Mouse (Mus musculus) testis, adult 2 months (tissue): ENCODE results near the gene Heatr4. TPM values are rescaled to one million over a fixed set of nuclear protein-coding genes. Genes with fewer than 3 reads are reported as not detected.
A peak's percentile ranks its signal among the peaks of the same experiment; 100 is the strongest.
"Not testable (repeated sequence)": the region's sequence is repeated elsewhere in the genome, so short reads cannot be mapped to it uniquely, and the experiment has no call there.

Experiments used
- H3K27ac ChIP-seq: fragments of 200-500 bp; 2 replicates; pipeline ENCODE4 v1.5.1; 2012; ENCODE audit warnings: low read depth, low read length; ENCODE audit not compliant: control insufficient read depth, insufficient read depth
- H3K27me3 ChIP-seq: fragments of 200-500 bp; 2 replicates; pipeline ENCODE4 v1.6.1; 2012; ENCODE audit warnings: mild to moderate bottlenecking, low read length, moderate library complexity; ENCODE audit not compliant: control insufficient read depth, insufficient read depth
- H3K36me3 ChIP-seq: fragments of 200-500 bp; 2 replicates; pipeline ENCODE4 v1.6.1; 2012; ENCODE audit warnings: mild to moderate bottlenecking, low read length; ENCODE audit not compliant: control insufficient read depth, insufficient read depth
- H3K4me1 ChIP-seq: fragments of 200-500 bp; 2 replicates; pipeline ENCODE4 v1.6.1; 2012; ENCODE audit warnings: low read length; ENCODE audit not compliant: control insufficient read depth, insufficient read depth
- H3K4me3 ChIP-seq: fragments of 200-500 bp; 2 replicates; pipeline ENCODE4 v1.5.1; 2012; ENCODE audit warnings: low read depth, mild to moderate bottlenecking, low read length, moderate library complexity, mixed read lengths; ENCODE audit not compliant: control insufficient read depth
- CTCF ChIP-seq: fragments of 200-500 bp; IDR thresholded peaks from 2 replicates; pipeline ENCODE4 v1.5.1; 2012; ENCODE audit warnings: low read depth, mild to moderate bottlenecking, inconsistent platforms, low read length, moderate library complexity; ENCODE audit not compliant: control insufficient read depth, insufficient read depth, insufficient replicate concordance
- POLR2A ChIP-seq: fragments of 200-500 bp; IDR thresholded peaks from 2 replicates; pipeline ENCODE4 v1.6.1; 2012; ENCODE audit warnings: low read depth, mild to moderate bottlenecking, inconsistent platforms, low read length, moderate library complexity; ENCODE audit not compliant: control insufficient read depth
- polyA plus RNA-seq: library from polyadenylated mRNA; depleted of rRNA; stranded (reverse); fragments of >200 nt; gene quantifications from 2 replicates; pipeline ENCODE4 v1.2.3, GENCODE M21; 2012

Heatr4 gene
- polyA plus RNA-seq, 1 experiment = 33.7 TPM

DNA sequence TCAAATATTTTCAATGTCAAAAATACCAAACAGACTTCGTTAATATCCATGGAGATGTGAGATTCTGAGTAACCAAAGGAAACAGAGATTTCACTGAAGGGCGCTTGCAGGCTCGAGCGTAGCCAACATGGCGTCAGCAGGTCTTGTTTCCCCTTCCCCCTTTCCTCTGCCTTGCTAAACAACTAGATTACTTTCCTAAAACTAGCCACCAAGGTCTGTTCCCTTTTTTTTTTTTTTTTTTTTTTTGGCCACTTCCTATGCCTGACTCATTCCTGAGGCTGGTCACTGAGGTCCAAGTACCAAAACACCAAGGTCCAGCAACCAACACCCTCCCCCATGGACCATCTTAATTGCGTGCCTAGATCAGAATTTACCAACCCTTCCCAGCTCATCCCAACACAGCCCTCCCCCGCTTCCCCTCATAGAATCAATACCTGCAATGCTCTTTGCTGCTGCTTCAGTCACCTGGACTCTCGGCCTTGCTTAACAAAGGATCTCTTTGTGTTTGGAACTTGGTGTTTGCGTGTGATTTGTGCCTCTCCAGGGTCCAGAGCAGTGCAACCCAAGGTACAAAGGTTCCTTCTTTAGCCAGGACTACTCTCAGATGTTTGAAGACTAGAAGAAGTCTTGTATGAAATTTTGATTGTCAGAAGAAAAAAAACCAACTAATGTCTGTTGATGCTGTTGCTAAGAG lies 38.5 kb upstream of the Heatr4 start:
- Histone ChIP-seq H3K4me1 (peaks cover 7% of the 10 kb centered on the region), H3K4me3 (no peak overlapping the region), H3K27ac (no peak overlapping the region), H3K36me3 (no peaks in the 10 kb centered on the region), H3K27me3 (no peaks in the 10 kb centered on the region)
- TF ChIP-seq POLR2A (no peak), CTCF (no peak)

DNA sequence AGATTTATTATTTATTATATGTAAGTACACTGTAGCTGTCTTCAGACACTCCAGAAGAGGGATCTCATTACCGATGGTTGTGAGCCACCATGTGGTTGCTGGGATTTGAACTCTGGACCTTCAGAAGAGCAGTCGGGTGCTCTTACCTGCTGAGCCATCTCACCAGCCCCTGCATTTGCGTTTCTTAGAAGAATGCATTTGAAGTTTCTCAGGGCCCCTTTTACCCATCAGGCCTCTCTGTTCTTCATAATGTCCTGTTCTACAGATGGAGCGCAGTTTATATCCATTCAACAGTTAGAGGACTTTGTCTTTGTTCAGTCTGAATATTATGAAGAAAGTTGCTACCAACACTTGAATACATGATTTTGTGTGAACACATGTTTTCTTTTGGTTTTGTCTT lies 37.6 kb upstream of the Heatr4 start:
- H3K4me3 ChIP-seq, H3K27ac ChIP-seq, H3K27me3 ChIP-seq, H3K4me1 ChIP-seq, H3K36me3 ChIP-seq: not testable (repeated sequence)

DNA sequence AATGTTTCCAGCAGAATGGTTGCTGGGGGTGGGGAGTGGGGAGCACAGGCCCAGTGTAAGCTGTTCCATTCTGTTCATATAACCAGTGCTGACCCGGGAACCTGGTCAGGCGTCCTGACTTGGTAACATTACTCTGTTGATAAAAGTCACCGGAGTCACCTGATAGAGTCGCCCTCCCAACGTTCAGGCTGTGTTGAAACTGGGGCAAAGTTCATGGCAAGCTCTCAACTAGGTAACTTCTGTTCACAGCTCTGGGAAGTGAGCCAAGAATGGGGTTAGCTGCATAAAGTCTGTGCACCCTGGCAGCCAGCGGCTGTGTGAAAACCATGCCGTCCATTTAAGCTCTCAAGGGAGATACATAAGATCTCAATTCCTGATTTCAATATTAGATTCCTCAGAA lies 35.9 kb upstream of the Heatr4 start:
- H3K36me3 ChIP-seq, H3K4me1 ChIP-seq, H3K4me3 ChIP-seq, H3K27me3 ChIP-seq, H3K27ac ChIP-seq: not testable (repeated sequence)

DNA sequence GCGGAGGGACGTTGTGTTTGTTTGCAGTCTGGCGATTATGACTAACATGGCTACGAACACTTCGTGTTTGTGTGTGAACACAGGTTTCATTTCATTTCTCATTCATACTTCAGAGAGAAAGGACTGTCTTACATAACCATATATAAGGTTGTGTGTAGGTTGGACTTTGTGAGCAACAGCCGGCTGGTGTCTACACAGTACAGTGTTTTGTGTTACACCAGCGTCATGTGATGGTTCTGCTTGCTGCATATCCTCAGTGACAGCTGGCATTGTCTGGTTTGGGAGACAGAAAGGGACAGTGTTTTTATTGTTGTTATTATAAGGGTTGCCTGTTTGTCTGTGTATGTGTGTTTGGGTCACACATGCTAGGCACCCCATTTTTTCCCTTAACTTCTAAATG lies 29.0 kb upstream of the Heatr4 start:
- TF ChIP-seq CTCF (no peak), POLR2A (no peak)
- peaks cover 2% of the 10 kb centered on the region for H3K4me1 ChIP-seq
- H3K27me3 ChIP-seq = no peaks in the 10 kb centered on the region

DNA sequence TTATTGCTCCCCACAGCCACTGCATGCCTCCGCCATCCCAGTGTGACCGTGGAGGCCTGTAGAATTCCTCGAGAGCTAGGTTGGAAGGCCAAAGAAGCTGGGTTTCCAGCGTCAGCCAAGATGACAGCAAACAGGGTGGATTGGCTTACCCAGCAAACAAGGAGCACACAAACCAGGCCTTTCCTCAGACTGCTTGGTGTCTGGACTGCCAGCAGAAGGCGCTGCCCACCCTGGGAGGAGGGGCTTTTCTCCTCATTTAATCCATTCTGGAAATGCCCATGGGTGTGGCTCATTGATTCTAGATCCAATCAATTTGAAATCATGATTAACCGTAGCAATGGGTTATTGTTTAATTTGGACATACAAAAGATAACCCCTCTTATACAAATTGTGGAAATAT lies 28.5 kb upstream of the Heatr4 start:
- H3K27ac ChIP-seq = no peak overlapping the region
- no peaks in the 10 kb centered on the region for H3K27me3 ChIP-seq
- H3K4me3 ChIP-seq = no peak overlapping the region
- no peaks in the 10 kb centered on the region for H3K36me3 ChIP-seq
- H3K4me1 ChIP-seq = peaks cover 2% of the 10 kb centered on the region
- no peak for TF ChIP-seq POLR2A
- no peak for TF ChIP-seq CTCF

More for the DNA sequence above, 29.0 kb upstream of the Heatr4 start:
- Histone ChIP-seq H3K36me3 (no peaks in the 10 kb centered on the region), H3K27ac (no peak overlapping the region), H3K4me3 (no peak overlapping the region)

DNA sequence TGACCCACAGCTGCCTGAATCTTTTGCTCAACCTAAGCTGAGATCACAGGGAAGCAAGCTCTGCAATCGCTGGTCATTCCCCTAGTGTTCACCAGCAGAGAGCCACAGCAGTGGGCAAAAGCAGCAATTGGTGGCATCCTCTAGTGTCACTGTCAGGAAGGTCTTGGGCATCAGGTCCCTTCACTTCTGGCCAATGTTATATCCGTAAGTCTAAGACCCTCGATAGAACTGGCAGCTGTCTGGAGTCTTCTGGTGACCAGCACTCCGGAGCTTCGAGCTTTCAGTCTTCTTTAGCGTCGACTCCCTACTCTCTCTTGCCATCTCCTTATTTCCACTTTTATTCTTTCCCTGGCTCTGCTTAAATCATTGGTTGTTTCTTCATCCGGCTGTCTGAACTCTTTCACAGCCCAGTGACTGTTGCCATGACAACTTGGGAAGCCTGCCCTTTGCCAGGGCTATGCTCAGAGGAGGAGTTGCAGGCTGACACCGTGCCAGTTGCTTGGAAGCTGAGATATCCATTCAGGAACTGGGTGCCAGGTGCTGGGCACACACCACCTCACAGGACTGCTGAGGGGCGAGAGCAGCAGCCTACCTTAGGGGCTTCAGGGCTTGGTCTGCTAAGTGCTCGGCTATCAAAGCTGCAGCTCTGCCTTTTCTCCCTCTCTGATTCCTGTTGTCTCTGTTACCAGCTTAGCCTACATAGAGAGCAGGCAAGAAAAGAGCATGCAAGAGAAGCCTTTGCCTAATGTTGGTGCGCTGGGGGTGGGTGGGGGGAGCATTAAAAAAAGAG lies 26.8 kb upstream of the Heatr4 start:
- Histone ChIP-seq H3K4me1 (peaks cover 2% of the 10 kb centered on the region), H3K27ac (no peak overlapping the region), H3K27me3 (no peaks in the 10 kb centered on the region), H3K4me3 (no peak overlapping the region), H3K36me3 (no peaks in the 10 kb centered on the region)
- TF ChIP-seq POLR2A = no peak
- no peak for TF ChIP-seq CTCF

DNA sequence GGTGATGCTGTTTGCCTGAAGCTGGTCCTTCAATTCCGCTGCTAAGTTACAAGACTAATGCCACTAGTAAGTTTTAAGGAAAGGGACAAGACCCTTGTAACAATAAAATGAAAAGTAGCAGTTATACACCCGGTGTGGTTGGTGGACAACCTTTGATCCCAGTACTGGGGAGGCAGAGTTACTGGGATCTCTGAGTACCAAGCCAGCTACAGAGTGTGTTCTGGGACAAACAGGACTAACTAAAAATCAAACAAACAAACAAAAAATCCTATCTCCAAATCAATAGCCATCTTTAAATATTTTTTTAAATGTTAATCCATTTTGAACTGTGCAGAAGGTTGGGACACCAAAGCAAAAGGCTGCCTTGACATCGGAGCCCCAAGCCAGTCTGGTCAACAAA lies 25.5 kb upstream of the Heatr4 start:
- peaks cover 2% of the 10 kb centered on the region for H3K4me1 ChIP-seq
- H3K36me3 ChIP-seq = no peaks in the 10 kb centered on the region
- H3K27me3 ChIP-seq = no peaks in the 10 kb centered on the region
- no peak overlapping the region for H3K4me3 ChIP-seq
- H3K27ac ChIP-seq = no peak overlapping the region
- TF ChIP-seq CTCF (no peak), POLR2A (no peak)

DNA sequence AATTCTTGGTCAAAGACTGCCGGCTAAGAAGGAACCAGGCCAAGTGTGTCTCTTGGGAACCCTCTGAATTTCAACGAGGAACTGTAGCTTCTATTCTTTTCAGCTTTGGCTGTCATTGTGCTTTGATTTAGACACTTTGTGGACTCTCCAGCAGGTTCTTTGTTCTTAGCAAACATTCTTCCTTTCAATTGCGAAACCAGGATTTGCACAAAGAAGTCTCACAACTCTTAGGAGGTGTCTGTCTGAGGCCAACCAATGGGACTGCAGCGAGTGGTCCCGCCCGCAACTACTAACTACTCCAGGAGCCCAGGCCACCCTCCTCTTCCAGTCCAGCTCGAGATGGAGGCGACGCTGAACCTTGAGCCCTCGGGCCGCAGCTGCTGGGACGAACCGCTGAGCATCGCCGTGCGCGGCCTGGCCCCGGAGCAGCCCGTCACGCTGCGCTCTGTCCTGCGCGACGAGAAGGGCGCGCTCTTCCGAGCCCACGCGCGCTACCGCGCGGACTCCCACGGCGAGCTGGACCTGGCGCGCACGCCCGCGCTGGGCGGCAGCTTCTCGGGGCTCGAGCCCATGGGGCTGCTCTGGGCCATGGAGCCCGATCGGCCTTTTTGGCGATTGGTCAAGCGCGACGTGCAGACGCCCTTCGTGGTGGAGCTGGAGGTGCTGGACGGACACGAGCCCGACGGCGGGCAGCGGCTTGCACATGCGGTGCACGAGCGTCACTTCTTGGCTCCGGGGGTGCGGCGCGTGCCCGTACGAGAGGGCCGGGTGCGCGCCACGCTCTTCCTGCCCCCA lies 24.7 kb upstream of the Heatr4 start, which contains the start of gene Acot1:
Gene Acot1 (plus strand): TSS at position 320 of the 795 bp plus-strand sequence.
- H3K27me3 ChIP-seq, H3K36me3 ChIP-seq, H3K27ac ChIP-seq, H3K4me1 ChIP-seq: not testable (repeated sequence)
- H3K4me3 ChIP-seq = peak within 1 kb of the TSS; percentile 77
